Mouse (Mus musculus): ENCODE results near the gene Atp13a1.

Atp13a1 gene

GRCm38 (mm10) chr8:69799261-69799660 is 8.3 kb downstream of the Atp13a1 start:
- intact Hi-C loops (cut with DNase I), result no loop called here

GRCm38 (mm10) chr8:69799946-69800345 is 9.0 kb downstream of the Atp13a1 start:
- intact Hi-C loops (cut with DNase I), result no loop called here

GRCm38 (mm10) chr8:69801796-69802195 is 10.8 kb downstream of the Atp13a1 start:
- intact Hi-C loops (cut with DNase I), result no loop called here

- intact Hi-C loops (cut with DNase I), result no loop called here
Measured at GRCm38 (mm10) chr8:69802216-69802615, 11.3 kb downstream of the Atp13a1 start.

GRCm38 (mm10) chr8:69803366-69803765 is 12.4 kb downstream of the Atp13a1 start:
- intact Hi-C loops (cut with DNase I), result no loop called here

GRCm38 (mm10) chr8:69804537-69804936 is 13.6 kb downstream of the Atp13a1 start:
- intact Hi-C loops (cut with DNase I), result no loop called here

GRCm38 (mm10) chr8:69805086-69805485 is 14.1 kb downstream of the Atp13a1 start:
- intact Hi-C loops (cut with DNase I), result no loop called here

GRCm38 (mm10) chr8:69805491-69805890 is 14.5 kb downstream of the Atp13a1 start:
- intact Hi-C loops (cut with DNase I), result no loop called here

- intact Hi-C loops (cut with DNase I), result no loop called here
Measured at GRCm38 (mm10) chr8:69807236-69807635, 16.3 kb downstream of the Atp13a1 start.

- intact Hi-C loops (cut with DNase I), result no loop called here
Measured at GRCm38 (mm10) chr8:69808094-69808863, 17.3 kb downstream of the Atp13a1 start, which contains the start of gene Gmip. TSS of gene Gmip (plus strand) at chr8:69808679.

GRCm38 (mm10) chr8:69808864-69809403 is 18.0 kb downstream of the Atp13a1 start:
- intact Hi-C loops (cut with DNase I), result no loop called here

- intact Hi-C loops (cut with DNase I), result no loop called here
Measured at GRCm38 (mm10) chr8:69809820-69810219, 18.9 kb downstream of the Atp13a1 start.

GRCm38 (mm10) chr8:69814881-69815280 is 23.9 kb downstream of the Atp13a1 start:
- intact Hi-C loops (cut with DNase I), result no loop called here

- intact Hi-C loops (cut with DNase I), result no loop called here
Measured at GRCm38 (mm10) chr8:69815396-69815795, 24.4 kb downstream of the Atp13a1 start.

- intact Hi-C loops (cut with DNase I), result no loop called here
Measured at GRCm38 (mm10) chr8:69820466-69820865, 29.5 kb downstream of the Atp13a1 start.

GRCm38 (mm10) chr8:69821971-69822385 is 31.0 kb downstream of the Atp13a1 start:
- intact Hi-C loops (cut with DNase I), result no loop called here

- intact Hi-C loops (cut with DNase I), result no loop called here
Measured at GRCm38 (mm10) chr8:69822386-69823191, 31.6 kb downstream of the Atp13a1 start, which contains the start of gene Lpar2. TSS of gene Lpar2 (plus strand) at chr8:69822429.

- intact Hi-C loops (cut with DNase I), result no loop called here
Measured at GRCm38 (mm10) chr8:69826371-69826770, 35.4 kb downstream of the Atp13a1 start.

GRCm38 (mm10) chr8:69832298-69832853 is 41.4 kb downstream of the Atp13a1 start, which contains the start of gene Pbx4:
TSS of gene Pbx4 (plus strand) at chr8:69832491.
- intact Hi-C loops (cut with DNase I), result no loop called here

- intact Hi-C loops (cut with DNase I), result no loop called here
Measured at GRCm38 (mm10) chr8:69837057-69837682, 46.2 kb downstream of the Atp13a1 start.

Data from adrenal gland (tissue).